Mouse (Mus musculus): ENCODE data around the gene Klk5.

Klk5 gene

DNA sequence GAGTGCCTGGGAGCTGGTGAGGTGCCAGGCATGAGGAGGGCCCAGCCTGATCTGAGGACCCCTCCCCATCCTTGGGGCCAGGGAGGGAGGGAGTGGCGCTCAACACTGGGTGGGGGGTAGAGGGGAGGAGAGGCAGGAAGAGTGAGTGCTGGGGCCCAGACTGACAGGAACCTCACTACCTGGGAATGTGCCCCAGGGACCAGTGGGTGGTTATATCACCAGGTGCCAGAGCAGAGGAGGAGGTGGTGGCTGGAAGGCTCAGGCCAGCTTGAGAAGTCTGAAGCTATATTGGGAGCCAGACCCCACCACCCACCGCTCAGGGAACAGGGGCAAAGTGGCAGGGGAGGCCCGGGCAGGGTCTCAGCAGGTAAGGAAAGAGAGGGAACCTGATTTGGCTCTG lies at the start of gene Klk5:
Gene Klk5 (plus strand): TSS at position 271 of the 400 bp plus-strand sequence.
- no peak for DNase-seq (ENCODE audit: low read depth)

DNA sequence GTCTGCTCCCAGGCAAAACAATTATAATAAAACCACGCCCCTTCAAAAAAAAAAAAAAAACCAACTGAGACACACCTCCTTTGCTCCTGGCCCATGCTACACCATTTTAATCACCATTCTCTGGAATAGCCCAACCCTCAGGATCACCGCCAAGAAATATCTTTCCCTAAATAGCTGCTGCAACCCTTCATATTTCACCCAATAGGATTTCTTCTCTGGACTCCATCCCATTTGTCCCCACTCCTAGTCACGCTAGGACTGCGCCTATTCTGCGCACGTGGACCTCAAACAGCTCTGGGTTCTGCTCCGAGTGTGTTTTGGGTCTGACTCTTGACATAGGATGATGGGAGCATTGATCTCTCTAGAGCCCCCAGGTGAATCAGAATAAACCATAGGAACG lies 45.4 kb upstream of the Klk5 start:
- no peak for DNase-seq (ENCODE audit: low read depth)

DNA sequence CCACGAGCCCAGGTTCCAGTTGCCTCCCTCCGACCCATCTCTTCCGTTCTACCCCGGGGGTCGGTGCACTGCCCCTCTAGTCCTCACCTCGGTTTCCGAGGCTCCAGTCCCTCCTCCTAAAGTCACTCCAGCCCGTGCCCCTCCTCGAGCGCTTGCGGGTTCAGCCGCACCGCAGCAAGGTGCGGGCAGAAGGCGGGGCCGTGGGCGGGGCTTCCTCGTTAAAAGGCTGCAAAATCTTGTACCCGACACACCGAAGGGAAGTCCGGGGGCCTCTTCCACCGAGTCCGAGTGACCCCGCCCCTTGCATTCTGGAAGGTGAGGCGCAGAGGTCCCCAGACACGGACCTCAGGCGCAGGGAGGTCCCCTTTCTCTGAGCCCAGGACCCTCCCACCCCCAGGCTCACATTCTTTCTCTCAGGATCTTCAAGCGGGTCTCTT lies 44.4 kb upstream of the Klk5 start, which contains the start of gene Klk8:
Gene Klk8 (plus strand): TSS at position 245 of the 437 bp plus-strand sequence.
- DNase-seq (ENCODE audit: low read depth) = no peak

DNA sequence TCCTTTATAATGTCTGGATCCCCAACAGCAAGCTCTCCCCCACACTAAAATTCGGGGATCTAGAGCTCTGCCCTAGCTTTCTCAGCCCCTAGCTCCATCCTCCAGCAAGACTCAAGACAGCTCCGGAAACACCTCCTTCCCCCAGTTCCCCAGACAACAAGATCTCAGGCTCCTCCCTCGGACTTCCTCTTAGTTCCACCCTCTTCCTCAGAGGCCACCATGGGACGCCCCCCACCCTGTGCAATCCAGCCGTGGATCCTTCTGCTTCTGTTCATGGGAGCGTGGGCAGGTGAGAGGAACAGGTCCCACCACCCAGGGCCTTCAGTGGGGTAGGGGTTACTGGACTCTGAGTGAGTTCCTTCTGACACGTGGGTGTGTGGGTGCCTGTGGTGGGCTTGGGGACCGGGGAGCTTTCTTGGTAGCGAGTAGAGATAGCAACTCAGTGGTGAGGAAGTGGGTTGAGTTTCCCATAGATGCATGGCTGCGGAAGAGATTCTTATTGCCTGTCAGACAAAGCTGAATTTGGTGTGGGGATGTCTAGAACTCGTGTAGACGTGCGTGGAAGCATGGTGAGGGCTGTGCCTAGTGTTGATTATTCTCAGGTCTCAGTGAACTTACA lies 43.8 kb upstream of the Klk5 start:
- no peak for DNase-seq (ENCODE audit: low read depth)

DNA sequence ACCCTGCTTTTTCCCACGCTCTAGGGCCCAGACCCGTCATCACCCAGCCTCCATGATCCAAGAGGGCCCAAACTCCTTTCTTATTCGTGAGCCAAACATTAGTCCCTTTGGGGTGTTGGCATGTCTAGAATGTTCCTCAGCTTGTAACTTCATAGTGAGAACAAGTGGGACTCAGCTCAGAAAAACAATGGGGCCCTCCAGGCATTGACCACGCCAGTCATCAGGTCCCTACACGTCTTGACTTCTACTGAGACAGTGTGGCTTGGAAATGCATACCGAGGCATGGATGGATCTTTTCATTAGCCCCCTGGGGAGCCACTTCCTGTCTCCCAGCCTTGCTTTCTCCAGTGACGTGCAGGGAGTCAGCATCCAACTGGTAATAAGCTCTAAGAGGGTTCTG lies 41.9 kb upstream of the Klk5 start:
- no peak for DNase-seq (ENCODE audit: low read depth)

DNA sequence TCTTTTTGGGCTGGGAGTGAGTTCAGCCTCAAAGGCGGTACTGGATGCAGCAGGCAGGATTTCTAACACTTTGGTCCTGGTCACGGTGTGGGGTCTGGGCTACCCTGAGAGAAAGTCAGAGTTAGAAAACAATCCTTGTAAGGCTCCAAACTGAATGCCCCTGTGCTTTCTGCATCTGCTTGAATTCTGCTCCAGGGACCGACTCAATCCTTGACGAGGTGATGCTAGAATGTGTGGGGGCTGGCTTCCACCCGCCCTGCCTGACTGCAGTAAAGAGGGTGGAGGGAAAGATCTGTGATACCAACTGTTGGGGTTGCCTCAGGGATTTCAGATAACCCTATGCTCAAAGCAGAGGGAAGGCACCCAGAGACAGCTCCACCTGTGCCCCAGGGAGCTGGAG lies 30.8 kb upstream of the Klk5 start, which contains the start of gene Klk7:
Gene Klk7 (plus strand): TSS at position 301 of the 400 bp plus-strand sequence.
- DNase-seq (ENCODE audit: low read depth) = no peak

DNA sequence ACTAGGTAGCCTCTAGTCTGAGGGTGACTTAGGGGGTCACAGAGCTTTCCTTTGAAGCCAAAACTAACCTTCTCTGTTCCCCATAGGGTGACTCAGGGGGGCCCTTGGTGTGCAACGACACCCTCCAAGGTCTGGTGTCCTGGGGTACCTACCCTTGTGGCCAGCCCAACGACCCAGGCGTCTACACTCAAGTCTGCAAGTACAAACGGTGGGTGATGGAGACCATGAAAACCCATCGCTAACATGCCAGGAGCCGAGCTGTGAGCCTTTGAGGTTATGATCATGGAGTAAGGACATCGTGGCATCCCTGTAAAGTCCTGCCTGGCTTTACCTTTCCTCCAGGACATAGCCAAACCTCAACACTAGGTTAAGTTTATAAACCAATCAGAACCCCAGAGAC lies 26.6 kb upstream of the Klk5 start:
- DNase-seq (ENCODE audit: low read depth) = no peak

DNA sequence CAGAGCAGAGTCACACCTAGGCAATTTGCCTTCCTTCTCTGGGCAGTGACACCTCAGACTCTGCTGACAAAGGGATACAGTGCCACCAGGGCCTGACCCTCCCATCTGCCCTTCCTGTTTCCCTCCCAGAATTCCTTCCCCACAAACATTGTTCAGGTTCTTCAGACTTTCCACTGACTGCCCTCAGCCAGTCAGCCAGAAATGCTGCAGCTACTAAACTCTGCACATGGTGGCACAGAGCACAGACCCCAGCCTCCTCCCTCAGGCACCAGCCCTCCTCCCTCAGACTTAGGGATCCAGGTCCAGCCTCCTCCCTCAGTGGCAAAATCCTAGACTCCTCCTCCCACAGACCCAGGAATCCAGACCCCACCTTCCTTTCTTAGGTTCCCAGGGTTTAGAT lies 25.0 kb upstream of the Klk5 start:
- no peak for DNase-seq (ENCODE audit: low read depth)

DNA sequence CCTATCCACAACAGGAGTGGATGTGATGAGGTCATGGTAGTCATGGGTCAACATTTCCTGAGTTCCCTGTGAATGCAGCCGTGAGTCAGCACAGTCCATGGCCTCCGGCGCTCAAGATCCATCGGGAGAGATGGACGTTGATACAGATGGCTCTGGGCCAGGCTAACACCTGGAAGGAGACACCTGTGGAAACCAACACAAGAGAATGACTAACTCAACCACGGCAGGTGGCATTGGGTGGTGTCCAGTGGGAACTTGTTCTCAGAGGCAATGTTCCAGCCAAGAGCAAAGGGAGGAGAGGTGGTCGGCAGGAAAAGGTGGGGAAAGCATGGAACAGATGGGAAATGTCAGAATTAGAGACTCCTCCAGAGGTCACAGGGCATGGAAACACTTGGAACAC lies 20.2 kb upstream of the Klk5 start:
- no peak for DNase-seq (ENCODE audit: low read depth)

DNA sequence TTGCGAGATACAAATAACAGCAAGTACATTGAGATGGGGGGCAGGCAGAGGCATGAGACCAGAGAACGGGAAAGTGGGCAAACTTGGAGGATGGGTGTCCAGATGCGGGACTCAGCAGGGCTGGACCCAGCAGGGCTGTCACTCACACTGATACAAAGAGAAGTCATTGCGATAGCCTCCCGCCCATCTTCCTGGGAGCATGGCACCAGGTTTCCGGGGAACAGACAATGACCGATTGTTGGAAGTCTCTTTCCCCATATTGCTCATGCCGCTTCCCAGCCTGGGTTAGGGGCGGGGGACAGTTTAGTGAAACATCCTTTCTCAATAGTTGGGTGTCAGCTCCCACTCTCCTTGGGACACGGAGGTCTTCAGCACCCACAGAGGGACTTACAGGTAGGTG lies 17.6 kb upstream of the Klk5 start, which contains the start of gene Klk6:
Gene Klk6 (plus strand): TSS at position 301 of the 400 bp plus-strand sequence.
- DNase-seq (ENCODE audit: low read depth) = no peak

DNA sequence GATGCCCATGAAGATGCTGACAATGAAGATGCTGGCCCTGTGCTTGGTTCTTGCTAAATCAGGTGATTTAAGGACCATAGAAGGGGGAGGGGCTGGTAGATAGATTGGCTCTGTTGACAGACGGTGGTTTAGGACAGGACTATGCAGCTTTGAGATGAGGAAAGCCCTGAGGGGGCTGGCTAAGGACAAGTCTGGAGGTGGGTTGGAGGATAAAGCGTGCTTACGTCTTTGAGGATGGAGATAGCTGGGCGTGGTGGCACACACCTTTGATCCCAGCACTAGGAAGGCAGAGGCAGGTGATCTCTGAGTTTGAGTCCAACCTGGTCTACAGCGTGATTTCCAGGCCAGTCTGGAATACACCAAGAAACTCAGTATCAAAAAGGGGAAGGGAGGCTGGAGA lies 15.7 kb upstream of the Klk5 start:
- no peak for DNase-seq (ENCODE audit: low read depth)

DNA sequence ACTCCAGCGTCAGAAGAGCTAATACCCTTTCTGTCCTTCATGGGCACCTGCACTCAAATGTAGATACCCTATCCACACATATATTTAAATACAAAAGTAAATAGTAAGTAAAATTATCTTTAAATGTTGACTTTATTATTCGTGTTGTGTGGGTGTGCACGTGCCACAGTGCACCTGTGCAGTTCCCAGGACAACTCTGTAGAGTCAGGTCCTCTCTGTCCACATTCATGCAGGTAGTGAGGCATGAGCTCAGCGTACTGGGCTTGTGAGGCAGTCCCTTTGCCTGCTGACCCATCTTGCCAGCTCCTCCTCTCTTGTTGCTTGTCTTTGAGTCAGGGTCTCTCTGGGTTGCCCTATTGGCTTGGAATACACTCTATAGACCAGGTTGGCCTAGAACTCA lies 14.1 kb upstream of the Klk5 start:
- DNase-seq (ENCODE audit: low read depth) = no peak

DNA sequence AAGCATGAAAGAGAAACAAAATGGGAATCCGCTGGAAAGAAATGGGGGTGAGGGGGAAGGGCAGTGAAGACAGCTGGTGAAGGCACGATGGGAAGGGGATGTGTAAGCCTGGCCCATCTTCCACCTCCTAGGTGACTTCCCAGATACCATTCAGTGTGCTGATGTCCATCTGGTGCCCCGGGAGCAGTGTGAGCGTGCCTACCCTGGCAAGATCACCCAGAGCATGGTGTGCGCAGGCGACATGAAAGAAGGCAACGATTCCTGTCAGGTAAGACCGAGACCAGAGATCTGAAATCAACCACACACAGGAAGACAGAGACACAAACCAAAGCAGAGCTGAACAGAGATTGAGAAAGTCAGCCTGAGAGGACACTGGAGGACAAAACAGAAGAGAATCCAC lies 12.8 kb upstream of the Klk5 start:
- no peak for DNase-seq (ENCODE audit: low read depth)

DNA sequence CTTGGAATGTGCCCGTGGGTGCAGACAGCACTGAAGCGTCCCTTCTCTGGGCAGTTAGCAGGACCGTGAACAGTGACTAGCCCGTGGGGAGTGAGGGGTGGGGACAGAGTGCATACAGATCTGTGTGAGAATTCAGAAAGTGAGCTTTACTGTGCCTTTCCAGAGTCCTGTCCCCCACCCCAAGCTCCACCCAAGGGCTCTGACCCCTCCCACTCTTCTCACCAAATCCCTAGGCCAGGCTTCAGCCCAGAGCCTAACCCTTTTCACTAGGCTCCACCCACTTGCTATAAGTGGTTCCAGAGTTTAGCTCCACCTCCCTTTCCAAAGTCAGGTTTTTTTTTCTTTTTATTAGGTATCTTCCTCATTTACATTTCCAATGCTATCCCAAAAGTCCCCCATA lies 2.0 kb downstream of the Klk5 start:
- no peak for DNase-seq (ENCODE audit: low read depth)

DNA sequence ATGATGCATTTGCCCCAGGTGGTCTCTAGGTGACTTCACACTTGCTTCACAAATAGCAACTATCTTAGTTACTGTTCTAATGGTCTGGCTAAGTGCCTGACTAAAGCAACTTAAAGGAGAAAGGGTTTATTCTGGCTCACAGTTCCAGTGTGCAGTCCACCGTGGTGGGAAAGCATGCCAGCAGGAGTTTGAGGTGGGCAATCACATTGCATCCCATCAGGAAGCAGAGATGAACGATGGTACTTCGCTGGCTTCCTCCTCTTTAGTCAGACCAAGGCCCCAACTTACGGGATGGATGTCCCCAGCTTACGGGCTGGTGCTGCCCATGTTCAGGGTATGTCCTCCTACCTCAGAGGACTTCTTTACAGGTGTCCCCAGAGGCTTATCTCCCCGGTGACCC lies 9.8 kb downstream of the Klk5 start:
- no peak for DNase-seq (ENCODE audit: low read depth)

DNA sequence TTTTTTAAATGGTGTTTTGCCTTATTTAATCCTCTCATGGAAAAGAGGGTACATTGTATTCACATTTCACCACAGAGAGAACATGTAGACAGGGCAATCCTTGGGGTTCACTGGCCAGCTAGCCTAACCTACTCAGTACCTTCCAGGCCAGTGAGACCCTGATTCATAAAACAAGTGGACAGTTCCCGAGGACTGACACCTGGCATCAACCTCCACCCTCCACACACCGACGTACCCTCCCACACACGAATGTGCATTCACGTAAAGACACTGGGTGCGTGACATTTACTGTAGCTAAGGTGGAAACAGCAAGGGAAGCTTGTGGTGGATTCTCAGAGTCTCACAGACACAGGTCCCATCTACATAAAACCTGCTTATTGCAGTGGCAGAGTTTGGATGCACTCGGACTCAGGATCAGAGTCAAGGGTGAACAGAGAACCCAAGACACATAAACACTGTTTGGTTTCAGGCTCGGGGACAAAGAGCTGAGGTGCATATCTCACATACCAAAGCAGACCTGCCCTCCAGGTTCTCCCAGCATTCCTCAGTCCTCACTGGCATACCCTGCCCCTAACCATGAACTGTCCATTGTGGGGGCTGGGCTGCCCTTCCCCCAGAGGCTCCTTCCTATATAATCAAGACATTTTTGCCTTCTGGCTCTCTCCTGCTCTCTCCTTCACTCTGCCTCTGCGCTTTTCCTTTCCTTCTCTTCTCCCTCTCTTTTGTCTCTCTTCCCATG lies 13.0 kb downstream of the Klk5 start:
- no peak for DNase-seq (ENCODE audit: low read depth)

DNA sequence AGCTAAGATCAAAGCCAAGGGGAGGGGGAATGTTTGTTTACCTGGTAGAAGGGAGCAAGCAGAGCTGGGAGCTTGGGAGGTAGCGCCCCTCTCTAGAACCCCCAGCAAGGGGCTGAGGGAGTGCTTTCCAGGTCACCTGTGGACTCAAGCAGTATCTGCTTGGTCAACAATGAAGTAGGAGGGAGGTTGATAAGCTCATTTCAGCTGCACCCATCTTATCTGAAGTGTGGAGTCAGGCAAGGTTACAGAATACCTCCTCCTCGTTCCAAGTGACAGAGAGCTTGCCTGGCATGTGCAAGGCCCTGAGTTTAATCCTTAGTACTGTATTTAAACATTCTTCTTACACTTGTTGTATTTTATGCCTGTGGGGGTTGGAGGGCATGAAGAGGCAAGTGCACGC lies 13.9 kb downstream of the Klk5 start:
- DNase-seq (ENCODE audit: low read depth) = no peak

DNA sequence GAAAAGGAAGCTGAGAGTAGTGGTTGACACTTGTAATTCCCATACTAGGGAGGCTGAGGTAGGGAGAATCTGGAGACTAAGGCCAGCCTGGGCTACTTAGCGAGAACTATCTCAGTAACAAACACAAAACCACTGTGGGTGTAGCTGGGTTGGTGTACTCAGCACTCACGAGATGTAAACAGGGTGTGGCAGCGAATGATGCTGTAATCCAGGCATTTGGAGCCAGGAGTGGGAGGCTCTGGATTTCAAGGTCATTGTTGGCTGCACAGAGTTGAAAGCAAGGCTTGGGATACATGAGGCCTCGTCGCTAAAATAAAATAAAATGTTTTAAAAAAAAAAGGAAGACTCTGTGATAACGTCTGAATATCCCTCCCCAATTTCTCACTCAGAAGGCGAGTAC lies 14.5 kb downstream of the Klk5 start:
- no peak for DNase-seq (ENCODE audit: low read depth)

DNA sequence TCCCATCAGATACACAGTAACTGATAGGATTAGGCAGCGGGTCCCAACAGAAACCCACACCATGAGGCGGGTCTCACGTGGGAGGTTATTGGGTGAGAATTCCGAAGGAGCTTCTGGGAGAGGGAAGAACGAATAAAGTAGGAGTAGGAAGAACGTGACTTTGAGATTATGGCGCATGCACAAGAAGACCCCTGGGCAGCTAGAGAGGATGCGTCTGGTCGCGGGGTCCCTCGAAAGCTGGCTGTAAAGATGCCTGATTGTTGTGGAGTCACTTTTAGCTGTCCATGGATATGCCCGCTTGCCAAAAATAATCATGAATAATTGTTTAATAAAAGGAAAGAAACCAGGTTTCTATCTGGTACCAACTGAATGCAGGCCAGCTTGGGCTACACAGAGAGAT lies 15.7 kb downstream of the Klk5 start:
- no peak for DNase-seq (ENCODE audit: low read depth)

DNA sequence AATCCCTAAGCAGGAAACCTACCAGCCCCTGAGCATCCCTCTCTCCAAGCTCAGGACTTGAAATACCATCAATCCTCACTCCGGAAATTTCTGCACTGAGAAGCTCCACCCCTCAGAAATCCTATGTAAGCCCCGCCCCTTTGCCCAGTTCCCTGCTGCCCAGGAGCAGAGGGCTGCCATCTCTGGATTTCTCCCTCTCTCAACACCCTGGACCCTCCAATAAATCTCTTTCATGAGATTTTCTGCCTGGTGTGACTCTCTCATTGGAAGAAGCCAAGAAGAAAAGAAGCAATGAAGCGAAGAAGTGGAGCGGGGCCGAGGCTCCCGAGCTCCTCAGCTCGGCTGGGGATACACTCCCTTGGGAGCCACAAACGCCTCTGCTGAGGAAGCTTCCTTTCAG lies 18.6 kb downstream of the Klk5 start:
- no peak for DNase-seq (ENCODE audit: low read depth)

DNA sequence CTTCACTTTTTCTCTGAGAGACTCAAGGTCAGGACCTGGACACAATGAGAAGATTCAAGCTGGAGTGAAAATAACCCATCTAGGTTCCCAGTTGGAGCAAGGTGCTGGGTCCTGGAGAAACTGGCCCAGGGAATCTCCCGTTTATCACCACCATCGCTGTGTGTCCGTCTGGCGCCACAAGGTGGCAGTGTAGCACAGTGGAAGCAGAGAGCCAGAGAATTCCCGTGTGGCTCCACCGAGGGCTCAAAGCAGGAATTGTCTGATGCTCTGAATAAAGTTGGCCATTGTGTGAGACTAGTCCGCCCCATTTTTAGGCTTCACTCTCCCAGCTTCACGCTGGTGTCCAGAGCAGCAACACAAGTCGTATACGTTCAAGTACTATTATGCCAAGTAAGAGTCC lies 31.5 kb downstream of the Klk5 start:
- peak; percentile 31 for DNase-seq (ENCODE audit: low read depth)

DNA sequence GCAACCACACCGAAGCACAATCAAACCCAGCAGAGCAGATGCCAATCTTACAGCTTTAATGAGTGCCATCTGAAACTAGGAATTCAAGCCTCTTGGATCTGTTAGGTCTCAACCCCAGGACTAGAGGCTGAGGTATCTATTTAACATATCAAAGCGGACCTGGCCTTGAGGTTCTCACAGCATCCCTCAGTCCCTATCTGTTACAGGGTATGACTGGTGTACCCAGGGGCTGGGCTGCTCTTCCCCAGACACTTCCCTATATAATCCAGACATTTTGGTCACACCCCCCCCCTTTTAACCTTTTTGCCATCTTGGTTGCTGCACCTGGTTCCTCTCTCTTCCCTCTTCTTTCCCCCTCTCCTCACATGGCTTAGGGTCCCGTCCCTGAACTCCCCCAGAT lies 31.9 kb downstream of the Klk5 start:
- DNase-seq (ENCODE audit: low read depth) = no peak

DNA sequence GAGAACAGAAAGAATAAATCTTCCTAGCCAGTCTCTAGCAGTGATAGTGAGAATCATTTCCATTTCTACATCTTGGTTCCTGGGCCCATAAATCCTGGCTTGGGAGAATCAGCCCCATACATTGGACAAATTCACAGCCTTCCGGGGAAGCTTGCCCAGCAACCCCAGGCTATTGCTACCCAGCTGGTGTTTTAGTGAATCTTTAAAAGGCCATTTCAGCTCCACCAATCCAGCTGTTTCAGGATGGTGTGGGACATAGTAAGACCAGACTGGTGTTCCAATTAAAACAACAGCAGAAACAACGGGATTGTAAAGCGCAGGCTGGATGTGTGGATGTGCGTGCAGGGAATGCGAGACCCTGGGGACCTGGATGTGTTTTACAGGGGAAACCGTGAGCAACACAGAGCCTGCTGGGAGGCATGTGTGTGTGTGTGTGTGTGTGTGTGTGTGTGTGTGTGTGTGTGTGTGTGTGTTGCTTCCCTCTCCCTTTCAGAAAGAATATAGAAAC lies 33.2 kb downstream of the Klk5 start:
- no peak for DNase-seq (ENCODE audit: low read depth)

DNA sequence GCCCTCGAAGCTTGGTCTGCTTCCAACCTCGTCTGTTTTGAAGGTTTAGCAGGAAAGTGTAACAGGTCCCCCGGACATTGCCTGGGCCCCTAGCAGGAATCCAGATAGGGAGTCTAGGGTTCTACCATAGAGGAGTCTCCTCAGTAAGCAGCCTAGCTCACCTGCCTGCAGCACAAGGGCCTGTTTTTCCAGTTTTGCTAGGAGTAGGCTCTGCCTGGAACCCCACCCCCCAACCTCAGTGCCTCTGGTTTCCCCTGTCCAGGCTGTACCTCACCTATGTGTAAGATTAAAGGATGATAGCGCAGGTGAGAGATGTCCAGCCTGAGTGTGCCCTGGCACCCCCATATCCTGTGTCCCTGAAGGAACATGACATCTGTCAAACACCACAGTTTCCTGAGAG lies 34.7 kb downstream of the Klk5 start:
- no peak for DNase-seq (ENCODE audit: low read depth)
